Mouse (Mus musculus): ENCODE measurements around the gene Smg7.

DNA sequence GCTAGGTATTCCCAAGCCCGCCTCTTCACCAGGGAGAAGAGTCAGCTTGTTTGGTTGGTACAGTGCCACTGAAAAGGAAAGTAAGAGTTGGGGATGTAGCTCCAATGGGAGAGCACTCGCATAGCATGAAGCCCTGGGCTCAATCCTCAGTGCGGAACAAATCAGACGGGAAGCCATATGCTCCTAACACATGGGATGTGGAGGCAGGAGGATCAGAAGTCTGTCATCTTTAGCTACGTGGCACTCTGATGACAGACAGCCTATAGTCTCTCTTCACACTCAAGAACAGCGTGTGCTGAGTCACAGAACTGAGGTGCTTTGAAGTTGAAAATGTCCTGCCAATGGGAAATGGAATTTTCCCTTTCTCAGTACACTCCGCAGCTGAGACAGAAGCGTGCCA, 71.4 kb downstream of the Smg7 start:
- TF ChIP-seq CTCF (IDR thresholded peaks at IDR 0.05; ENCODE audit: borderline replicate concordance, insufficient read depth, low read length) (no peak), POLR2A (IDR thresholded peaks at IDR 0.05; ENCODE audit: low read depth, low read length) (no peak)

Data from embryonic fibroblast, embryonic 13.5 days (primary cell).